Mouse (Mus musculus): Measurements from ENCODE around the gene Vmn2r19. TPM values are rescaled to one million over a fixed set of nuclear protein-coding genes. Genes with fewer than 3 reads are reported as not detected.
A peak's percentile ranks its signal among the peaks of the same experiment; 100 is the strongest.
"Not testable (repeated sequence)": the region's sequence is repeated elsewhere in the genome, so short reads cannot be mapped to it uniquely, and the experiment has no call there.

The Vmn2r19 gene
- total RNA-seq (2021): not detected
- long read RNA-seq, experiment 1: 0 reads
- long read RNA-seq, experiment 2: 0 reads

GRCm38 (mm10) chr6:123308033-123308432, at the start of gene Vmn2r19:
Gene Vmn2r19, plus strand, starts transcription at chr6:123308333.
- intact Hi-C loops (cut with DNase I): no loop called here
- DNase-seq (ENCODE audit: low spot score in 2 of 2): no peak

DNA sequence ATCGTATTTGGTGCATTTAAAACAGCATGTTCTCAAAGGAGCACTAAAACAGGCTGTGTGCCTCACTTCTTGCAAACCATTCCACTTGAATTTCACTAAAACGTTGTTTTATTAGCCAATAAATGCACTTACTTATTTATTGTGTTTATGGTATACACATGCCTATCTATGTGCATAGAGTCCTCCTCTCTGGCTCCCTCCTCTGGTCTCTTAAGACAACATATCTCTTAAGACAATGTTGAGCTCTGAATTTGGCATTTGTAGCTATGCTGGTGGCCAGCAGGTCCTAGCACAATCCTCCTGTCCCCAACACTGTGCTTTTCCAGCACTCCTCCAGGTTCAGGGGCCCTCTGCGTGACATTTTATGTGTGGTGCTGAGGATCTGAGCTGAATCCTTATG, 49.2 kb upstream of the Vmn2r19 start:
- intact Hi-C loops (cut with DNase I): no loop called here

GRCm38 (mm10) chr6:123259889-123260603, 48.1 kb upstream of the Vmn2r19 start:
- intact Hi-C loops (cut with DNase I): no loop called here
- no peak for DNase-seq (ENCODE audit: low spot score in 2 of 2)

More for the DNA sequence above, 49.2 kb upstream of the Vmn2r19 start:
- DNase-seq (ENCODE audit: low spot score in 2 of 2): no peak

DNA sequence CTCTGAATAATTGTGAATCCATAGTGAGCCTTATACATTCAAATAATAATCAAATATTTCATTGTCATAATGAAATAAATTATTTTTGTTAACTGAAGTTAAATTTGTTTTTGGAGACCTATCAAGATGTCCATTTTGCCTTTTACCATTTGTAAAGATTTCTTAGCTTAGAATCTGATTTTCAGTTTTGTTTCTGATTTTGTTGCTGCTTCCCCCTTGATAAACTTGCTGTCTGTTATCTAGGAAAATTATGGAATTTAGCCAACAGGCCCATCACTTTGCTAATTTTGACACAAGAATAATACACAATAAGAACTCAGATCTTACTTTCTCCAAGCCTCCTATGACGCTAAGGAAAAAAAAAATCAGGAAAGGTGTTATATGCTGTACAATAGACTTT, 47.3 kb upstream of the Vmn2r19 start:
- intact Hi-C loops (cut with DNase I): no loop called here

DNA sequence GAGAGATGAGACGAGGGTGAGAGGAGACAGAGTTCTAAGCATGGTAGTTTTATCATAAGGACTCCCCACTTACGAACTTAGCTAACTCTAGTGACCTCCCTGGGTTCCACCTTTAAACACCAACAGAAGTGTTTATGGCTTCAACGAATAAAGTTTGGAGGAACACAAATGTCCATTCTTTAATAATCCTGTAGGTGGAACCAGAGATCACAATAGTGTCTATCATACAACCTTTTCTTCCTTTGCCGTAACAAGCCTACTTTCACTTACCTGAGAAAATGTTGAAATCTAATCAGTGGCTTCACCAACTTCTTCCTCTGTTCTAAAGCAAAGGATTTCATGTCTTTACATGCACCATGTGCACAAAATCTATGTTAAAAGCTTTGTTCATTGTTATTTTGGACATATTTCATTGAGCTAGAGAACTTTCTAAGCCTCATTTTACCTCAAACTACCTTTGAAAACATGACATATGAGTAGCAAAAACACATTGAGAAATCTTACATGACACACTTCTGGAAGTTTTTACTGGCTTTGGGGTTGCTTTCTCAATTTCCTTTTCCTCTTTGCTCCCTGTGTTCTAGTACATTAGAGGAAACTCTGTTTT, 46.5 kb upstream of the Vmn2r19 start, which contains the start of gene Clec4d:
Gene Clec4d, plus strand, starts transcription at position 557 of the 607 bp plus-strand sequence.
- intact Hi-C loops (cut with DNase I): no loop called here

More for the DNA sequence above, 47.3 kb upstream of the Vmn2r19 start:
- DNase-seq (ENCODE audit: low spot score in 2 of 2): no peak

DNA sequence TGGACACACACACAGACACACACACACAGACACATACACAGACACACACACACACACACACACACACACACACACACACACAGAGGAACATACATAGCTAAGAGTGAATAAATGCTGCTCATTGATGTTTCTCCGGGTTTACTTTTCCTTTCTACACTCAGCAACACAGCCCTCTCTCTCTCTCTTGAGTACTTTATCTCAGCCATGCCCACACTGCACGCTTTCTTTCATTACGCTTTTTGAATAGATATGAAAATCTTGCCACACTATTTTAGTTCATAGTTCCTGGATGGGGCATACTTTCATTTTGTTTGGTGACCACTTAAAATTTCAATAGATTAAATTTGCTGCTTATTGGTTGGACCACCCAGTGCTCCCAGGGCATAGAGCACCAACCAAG, 43.9 kb upstream of the Vmn2r19 start:
- no peak for DNase-seq (ENCODE audit: low spot score in 2 of 2)
- intact Hi-C loops (cut with DNase I): no loop called here

More for the DNA sequence above, 46.5 kb upstream of the Vmn2r19 start, which contains the start of gene Clec4d:
- DNase-seq (ENCODE audit: low spot score in 2 of 2): no peak

DNA sequence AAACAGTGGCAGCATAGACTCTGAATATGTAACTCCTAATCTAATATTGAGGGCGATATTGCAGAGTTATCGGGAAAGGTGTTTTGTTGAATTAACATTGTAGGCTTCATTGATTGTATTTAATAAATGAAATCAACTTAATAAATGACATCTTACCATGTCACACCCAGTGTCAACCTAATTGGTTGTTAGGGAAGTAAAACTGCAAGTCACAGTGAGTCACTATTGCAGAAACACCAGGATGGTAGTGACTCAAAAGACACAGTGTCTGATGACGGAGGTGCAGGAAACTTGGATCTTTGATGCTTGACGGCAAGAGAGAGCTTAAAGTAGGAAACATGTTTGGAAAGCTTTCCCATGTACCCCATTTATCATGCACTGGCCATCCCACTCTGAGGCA, 42.3 kb upstream of the Vmn2r19 start:
- no peak for DNase-seq (ENCODE audit: low spot score in 2 of 2)
- intact Hi-C loops (cut with DNase I): no loop called here

- no peak for DNase-seq (ENCODE audit: low spot score in 2 of 2)
- intact Hi-C loops (cut with DNase I): no loop called here
Observed at GRCm38 (mm10) chr6:123266945-123267344, 41.2 kb upstream of the Vmn2r19 start.

GRCm38 (mm10) chr6:123279443-123279842, 28.7 kb upstream of the Vmn2r19 start:
- intact Hi-C loops (cut with DNase I): no loop called here
- DNase-seq (ENCODE audit: low spot score in 2 of 2): peak; percentile 6 to 7

DNA sequence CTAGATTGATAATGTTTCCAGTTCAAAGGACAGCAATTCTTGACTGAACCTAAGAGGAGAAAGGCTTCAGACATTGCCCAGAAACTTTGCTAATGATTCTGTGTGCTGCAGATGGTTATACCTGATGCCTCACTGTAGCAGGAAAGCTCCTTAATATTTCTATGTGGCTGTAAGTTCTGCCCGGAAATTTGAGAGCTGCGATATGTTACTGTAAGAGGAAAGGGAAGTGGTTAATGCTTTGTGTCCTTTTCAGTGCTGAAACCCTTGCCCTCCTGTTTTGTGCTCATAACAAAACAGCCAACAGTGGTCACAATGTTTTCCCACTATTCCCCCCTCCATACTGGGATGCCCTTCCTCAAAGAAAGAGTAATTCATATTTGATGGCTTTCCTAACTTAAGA, 21.8 kb upstream of the Vmn2r19 start:
- intact Hi-C loops (cut with DNase I): no loop called here

GRCm38 (mm10) chr6:123288931-123289330, 19.2 kb upstream of the Vmn2r19 start:
- intact Hi-C loops (cut with DNase I): no loop called here
- no peak for DNase-seq (ENCODE audit: low spot score in 2 of 2)

More for the DNA sequence above, 21.8 kb upstream of the Vmn2r19 start:
- DNase-seq (ENCODE audit: low spot score in 2 of 2): no peak

- DNase-seq (ENCODE audit: low spot score in 2 of 2): no peak
- intact Hi-C loops (cut with DNase I): no loop called here
Observed at GRCm38 (mm10) chr6:123289753-123290152, 18.4 kb upstream of the Vmn2r19 start, which contains the start of gene Clec4e. Gene Clec4e, minus strand, starts transcription at chr6:123289870.

- intact Hi-C loops (cut with DNase I): no loop called here
- DNase-seq (ENCODE audit: low spot score in 2 of 2): no peak
Observed at GRCm38 (mm10) chr6:123292751-123293400, 15.3 kb upstream of the Vmn2r19 start.

DNA sequence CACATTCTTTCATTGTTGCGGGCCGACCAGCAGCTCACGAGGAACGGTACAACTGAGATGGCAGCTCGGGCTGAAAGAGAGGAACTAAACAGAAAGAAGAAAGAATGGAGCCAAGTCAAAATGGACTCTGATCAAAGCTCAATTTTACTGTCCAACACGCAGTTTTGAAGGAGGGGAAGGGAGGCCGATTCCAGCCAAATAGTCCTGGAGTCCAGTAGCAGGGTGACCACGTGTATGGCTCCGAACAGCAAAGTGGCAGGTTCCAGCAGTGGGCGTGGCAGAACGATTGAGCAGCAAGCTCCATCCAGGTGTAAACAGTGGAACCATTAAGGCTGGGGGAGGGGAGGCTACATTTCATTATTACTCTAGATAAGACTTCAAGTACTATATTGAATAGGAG, 14.6 kb upstream of the Vmn2r19 start:
- intact Hi-C loops (cut with DNase I): not testable (repeated sequence)

DNA sequence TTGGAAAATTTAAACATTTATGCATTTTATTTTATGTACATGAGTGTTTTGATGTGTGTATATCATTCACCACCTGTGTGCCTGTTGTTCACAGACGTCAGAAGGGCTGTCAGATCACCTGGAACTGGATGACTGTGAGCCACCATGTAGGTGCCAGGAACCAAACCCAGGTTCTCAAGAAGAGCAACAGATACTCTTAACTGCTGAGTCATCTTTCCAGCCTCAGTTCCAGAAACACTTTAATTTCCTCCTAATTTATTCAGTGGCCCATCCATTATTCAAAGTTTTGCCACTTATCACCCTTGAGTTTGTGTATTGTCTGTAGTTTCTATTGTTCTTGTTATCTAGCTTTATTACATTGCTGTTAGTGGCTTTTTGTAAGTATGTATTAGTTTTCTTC, 11.4 kb upstream of the Vmn2r19 start:
- intact Hi-C loops (cut with DNase I): no loop called here
- DNase-seq (ENCODE audit: low spot score in 2 of 2): no peak

More for the DNA sequence above, 14.6 kb upstream of the Vmn2r19 start:
- not testable (repeated sequence) for DNase-seq (ENCODE audit: low spot score in 2 of 2)

DNA sequence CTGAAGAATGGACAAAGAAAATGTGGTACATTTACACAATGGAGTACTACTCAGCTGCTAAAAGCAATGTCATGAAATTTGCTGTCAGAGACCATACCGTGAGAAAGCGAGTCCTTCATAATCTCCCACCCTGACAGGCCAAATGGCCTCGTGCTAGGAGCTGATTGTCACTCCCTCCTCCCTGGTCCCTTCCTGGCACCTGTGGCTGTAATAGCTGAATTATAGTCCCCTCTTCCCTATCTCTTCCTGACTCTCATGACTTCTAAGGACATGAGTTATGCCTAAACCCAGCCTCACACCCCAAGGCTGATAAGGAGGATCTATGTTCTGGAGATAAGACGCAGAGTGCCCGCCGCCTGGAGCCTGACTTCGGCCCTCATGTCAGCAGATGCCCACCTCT, 1.8 kb upstream of the Vmn2r19 start:
- intact Hi-C loops (cut with DNase I); DNase-seq (ENCODE audit: low spot score in 2 of 2): not testable (repeated sequence)

DNA sequence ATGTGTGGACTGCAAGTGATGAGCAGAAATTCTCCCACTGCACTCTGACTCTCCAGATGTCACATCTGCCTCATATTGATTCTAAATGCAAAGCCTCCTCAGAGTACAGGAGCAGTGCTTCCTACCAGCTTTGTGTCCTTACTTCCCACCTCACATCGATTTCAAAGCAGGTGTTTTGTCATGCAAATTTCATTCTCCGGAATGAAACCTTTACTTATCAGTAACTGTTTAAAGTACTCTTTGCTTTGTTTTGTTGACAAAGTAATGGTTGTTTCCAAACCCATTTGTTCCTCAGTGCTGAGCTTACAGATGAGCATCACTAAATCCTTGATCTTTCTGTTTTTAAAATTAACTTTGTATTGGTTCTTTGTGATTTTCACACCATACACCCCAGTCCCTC, 24.4 kb downstream of the Vmn2r19 start:
- no peak for DNase-seq (ENCODE audit: low spot score in 2 of 2)
- intact Hi-C loops (cut with DNase I): no loop called here

- DNase-seq (ENCODE audit: low spot score in 2 of 2): no peak
- intact Hi-C loops (cut with DNase I): loop anchor here (5.0 kb wide), 1 partner anchor 1037 kb away; no protein-coding TSS in a partner anchor
Observed at GRCm38 (mm10) chr6:123340093-123340492, 32.0 kb downstream of the Vmn2r19 start.

DNA sequence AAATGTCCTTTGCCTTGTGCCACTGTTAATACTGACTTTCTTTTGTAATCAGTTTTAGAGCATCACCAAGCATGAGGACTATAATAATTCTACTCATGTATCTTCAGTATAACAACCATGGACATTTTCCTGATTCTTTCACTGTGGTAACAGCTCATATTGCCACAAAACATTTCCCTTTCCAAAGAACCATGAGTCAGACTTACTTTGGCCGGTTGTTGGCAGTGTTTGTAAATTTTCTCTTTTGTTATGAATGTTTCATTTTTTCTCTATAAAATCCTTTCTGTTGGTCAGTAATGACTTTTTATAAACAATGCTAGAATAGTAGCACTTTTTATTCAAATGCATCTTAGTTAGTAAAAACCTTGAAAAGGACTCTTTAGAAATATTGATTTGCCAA, 38.0 kb downstream of the Vmn2r19 start:
- DNase-seq (ENCODE audit: low spot score in 2 of 2): no peak
- intact Hi-C loops (cut with DNase I): no loop called here

All from left cerebral cortex, postnatal 14 days (tissue).